Mouse (Mus musculus): ENCODE results near the gene Npas2.

GRCm38 (mm10) chr1:39260183-39260978 lies 66.8 kb downstream of the Npas2 start:
- no peak for TF ChIP-seq POLR2A (IDR thresholded peaks at IDR 0.05; ENCODE audit: borderline replicate concordance, control insufficient read depth, low read depth, low read length)
- no peak for TF ChIP-seq CTCF (IDR thresholded peaks at IDR 0.05; ENCODE audit: control insufficient read depth, insufficient read depth, low read length)

All from bone marrow, adult 2 months (tissue).